Mouse (Mus musculus) midbrain, embryonic 10.5 days (tissue): ENCODE results near the gene Rcan2. TPM values are rescaled to one million over a fixed set of nuclear protein-coding genes. Genes with fewer than 3 reads are reported as not detected.
A peak's percentile ranks its signal among the peaks of the same experiment; 100 is the strongest.

Experiments used
- DNase-seq: peaks from one replicate; pipeline ENCODE4 v3.0.0-alpha.2; 2017; ENCODE audit warnings: low spot score
- H3K27ac ChIP-seq: fragments of 300-500 bp; sonication (generic); replicated peaks from 2 replicates; pipeline ENCODE4 v1.5.1; 2016; ENCODE audit warnings: mild to moderate bottlenecking
- H3K27me3 ChIP-seq: fragments of 300-500 bp; sonication (generic); 2 replicates; pipeline ENCODE4 v1.6.1; 2016; ENCODE audit warnings: low read depth, mild to moderate bottlenecking; ENCODE audit not compliant: poor library complexity, severe bottlenecking
- H3K36me3 ChIP-seq: fragments of 300-500 bp; sonication (generic); 2 replicates; pipeline ENCODE4 v1.6.1; 2016; ENCODE audit warnings: mild to moderate bottlenecking, moderate library complexity
- H3K4me1 ChIP-seq: fragments of 300-500 bp; sonication (generic); 2 replicates; pipeline ENCODE4 v1.6.1; 2016
- H3K4me3 ChIP-seq: fragments of 300-500 bp; sonication (generic); 2 replicates; pipeline ENCODE4 v1.5.1; 2016; ENCODE audit warnings: mild to moderate bottlenecking, moderate library complexity
- H3K9me3 ChIP-seq: fragments of 300-500 bp; sonication (generic); replicated peaks from 2 replicates; pipeline ENCODE4 v1.6.1; 2016; ENCODE audit warnings: mild to moderate bottlenecking
- WGBS: fragments of 180-500 bp; shearing (Covaris S2); methylation state at CpG from one replicate; pipeline ENCODE4 v1.1.7; 2016; 5-methylcytosine and 5-hydroxymethylcytosine counted together
- polyA plus RNA-seq: library from polyadenylated mRNA; unstranded; fragments of >200 nt; fragmentation: Nextera tagmentation; extraction: Ambion mirVana; gene quantifications from 2 replicates; pipeline ENCODE4 v1.2.1, GENCODE M21; 2016

The Rcan2 gene
- polyA plus RNA-seq, 1 experiment from 2014 or later, result 5.6 TPM

GRCm38 (mm10) chr17:43840208-43840607 is 39.1 kb downstream of the Rcan2 start:
- no peak overlapping the region for H3K27ac ChIP-seq
- no peaks in the 10 kb centered on the region for H3K9me3 ChIP-seq
- H3K27me3 ChIP-seq, result no peaks in the 10 kb centered on the region
- DNase-seq, result no peak
- no peaks in the 10 kb centered on the region for H3K4me1 ChIP-seq
- WGBS, result 90% methylated on average over 9 of the region's 9 CpGs
- H3K36me3 ChIP-seq, result no peaks in the 10 kb centered on the region
- no peak overlapping the region for H3K4me3 ChIP-seq

GRCm38 (mm10) chr17:43846714-43847113 is 45.6 kb downstream of the Rcan2 start:
- H3K27me3 ChIP-seq, result no peaks in the 10 kb centered on the region
- no peaks in the 10 kb centered on the region for H3K36me3 ChIP-seq
- 90% methylated on average over 2 of the region's 2 CpGs for WGBS
- no peak overlapping the region for H3K27ac ChIP-seq
- H3K4me3 ChIP-seq, result no peak overlapping the region
- H3K4me1 ChIP-seq, result no peaks in the 10 kb centered on the region
- no peaks in the 10 kb centered on the region for H3K9me3 ChIP-seq
- DNase-seq, result no peak

GRCm38 (mm10) chr17:43848903-43849302 is 47.8 kb downstream of the Rcan2 start:
- no peaks in the 10 kb centered on the region for H3K36me3 ChIP-seq
- H3K27me3 ChIP-seq, result no peaks in the 10 kb centered on the region
- no peak overlapping the region for H3K4me3 ChIP-seq
- no peaks in the 10 kb centered on the region for H3K4me1 ChIP-seq
- 80% methylated on average over 3 of the region's 3 CpGs for WGBS
- no peaks in the 10 kb centered on the region for H3K9me3 ChIP-seq
- no peak overlapping the region for H3K27ac ChIP-seq
- DNase-seq, result no peak

GRCm38 (mm10) chr17:43855132-43855531 is 54.0 kb downstream of the Rcan2 start:
- Histone ChIP-seq H3K4me3 (no peak overlapping the region), H3K36me3 (no peaks in the 10 kb centered on the region)
- 87% methylated on average over 5 of the region's 5 CpGs for WGBS

GRCm38 (mm10) chr17:43856081-43856480 is 54.9 kb downstream of the Rcan2 start:
- H3K4me3 ChIP-seq, result no peak overlapping the region
- H3K27me3 ChIP-seq, result no peaks in the 10 kb centered on the region
- no peaks in the 10 kb centered on the region for H3K4me1 ChIP-seq
- no peaks in the 10 kb centered on the region for H3K9me3 ChIP-seq
- H3K36me3 ChIP-seq, result no peaks in the 10 kb centered on the region
- H3K27ac ChIP-seq, result no peak overlapping the region
- 79% methylated on average over 4 of the region's 4 CpGs for WGBS
- no peak for DNase-seq

More at GRCm38 (mm10) chr17:43855132-43855531, 54.0 kb downstream of the Rcan2 start:
- no peaks in the 10 kb centered on the region for H3K9me3 ChIP-seq
- H3K4me1 ChIP-seq, result no peaks in the 10 kb centered on the region
- H3K27me3 ChIP-seq, result no peaks in the 10 kb centered on the region
- H3K27ac ChIP-seq, result no peak overlapping the region
- no peak for DNase-seq

- 91% methylated on average over 9 of the region's 9 CpGs for WGBS
These were observed 67.7 kb downstream of the Rcan2 start for GRCm38 (mm10) chr17:43868808-43869207.

GRCm38 (mm10) chr17:43869677-43870076 is 68.5 kb downstream of the Rcan2 start:
- Histone ChIP-seq H3K36me3 (no peaks in the 10 kb centered on the region), H3K27ac (no peak overlapping the region), H3K4me1 (no peaks in the 10 kb centered on the region), H3K4me3 (no peak overlapping the region), H3K9me3 (no peaks in the 10 kb centered on the region), H3K27me3 (no peaks in the 10 kb centered on the region)
- WGBS, result 28% methylated on average over 5 of the region's 5 CpGs
- peak; percentile 67 for DNase-seq

More at GRCm38 (mm10) chr17:43868808-43869207, 67.7 kb downstream of the Rcan2 start:
- no peak overlapping the region for H3K27ac ChIP-seq
- no peaks in the 10 kb centered on the region for H3K4me1 ChIP-seq
- no peak overlapping the region for H3K4me3 ChIP-seq
- no peaks in the 10 kb centered on the region for H3K9me3 ChIP-seq
- H3K27me3 ChIP-seq, result no peaks in the 10 kb centered on the region
- H3K36me3 ChIP-seq, result no peaks in the 10 kb centered on the region
- DNase-seq, result no peak

- H3K27ac ChIP-seq, result no peak overlapping the region
- no peaks in the 10 kb centered on the region for H3K9me3 ChIP-seq
- WGBS, result 89% methylated on average over 5 of the region's 5 CpGs
- no peaks in the 10 kb centered on the region for H3K27me3 ChIP-seq
- no peak for DNase-seq
- H3K4me3 ChIP-seq, result no peak overlapping the region
- H3K4me1 ChIP-seq, result no peaks in the 10 kb centered on the region
- no peaks in the 10 kb centered on the region for H3K36me3 ChIP-seq
These were observed 73.3 kb downstream of the Rcan2 start for GRCm38 (mm10) chr17:43874417-43874816.

GRCm38 (mm10) chr17:43877425-43877824 is 76.3 kb downstream of the Rcan2 start:
- DNase-seq, result no peak
- WGBS, result 68% methylated on average over 2 of the region's 2 CpGs
- no peaks in the 10 kb centered on the region for H3K36me3 ChIP-seq
- no peaks in the 10 kb centered on the region for H3K9me3 ChIP-seq
- H3K27ac ChIP-seq, result no peak overlapping the region
- no peaks in the 10 kb centered on the region for H3K4me1 ChIP-seq
- H3K27me3 ChIP-seq, result no peaks in the 10 kb centered on the region
- no peak overlapping the region for H3K4me3 ChIP-seq

- 40% methylated on average over 1 of the region's 1 CpGs for WGBS
- H3K9me3 ChIP-seq, result no peaks in the 10 kb centered on the region
- no peaks in the 10 kb centered on the region for H3K36me3 ChIP-seq
- H3K27me3 ChIP-seq, result no peaks in the 10 kb centered on the region
- H3K4me3 ChIP-seq, result no peak overlapping the region
- no peak overlapping the region for H3K27ac ChIP-seq
- DNase-seq, result no peak
- H3K4me1 ChIP-seq, result no peaks in the 10 kb centered on the region
These were observed 81.9 kb downstream of the Rcan2 start for GRCm38 (mm10) chr17:43883016-43883415.

- no peak for DNase-seq
- H3K27me3 ChIP-seq, result no peaks in the 10 kb centered on the region
- no peaks in the 10 kb centered on the region for H3K4me1 ChIP-seq
- H3K36me3 ChIP-seq, result no peaks in the 10 kb centered on the region
- no peak overlapping the region for H3K27ac ChIP-seq
- H3K4me3 ChIP-seq, result no peak overlapping the region
- H3K9me3 ChIP-seq, result no peaks in the 10 kb centered on the region
- 89% methylated on average over 7 of the region's 7 CpGs for WGBS
These were observed 85.1 kb downstream of the Rcan2 start for GRCm38 (mm10) chr17:43886262-43886661.

GRCm38 (mm10) chr17:43887931-43888330 is 86.8 kb downstream of the Rcan2 start:
- no peak for DNase-seq
- Histone ChIP-seq H3K27ac (no peak overlapping the region), H3K27me3 (no peaks in the 10 kb centered on the region), H3K36me3 (no peaks in the 10 kb centered on the region), H3K4me3 (no peak overlapping the region), H3K9me3 (no peaks in the 10 kb centered on the region), H3K4me1 (no peaks in the 10 kb centered on the region)
- WGBS, result 89% methylated on average over 7 of the region's 7 CpGs

- Histone ChIP-seq H3K27me3 (no peaks in the 10 kb centered on the region), H3K36me3 (no peaks in the 10 kb centered on the region), H3K4me1 (no peaks in the 10 kb centered on the region), H3K9me3 (no peaks in the 10 kb centered on the region), H3K4me3 (no peak overlapping the region), H3K27ac (no peak overlapping the region)
- 82% methylated on average over 4 of the region's 4 CpGs for WGBS
- DNase-seq, result no peak
These were observed 96.2 kb downstream of the Rcan2 start for GRCm38 (mm10) chr17:43897346-43897745.
